Mouse (Mus musculus): ENCODE data around the gene Dtx2. TPM values are rescaled to one million over a fixed set of nuclear protein-coding genes. Genes with fewer than 3 reads are reported as not detected.

Dtx2 gene
- total and polyA plus RNA-seq, 3 experiments: 11.9 to 17.2 TPM; not detected in 1

- no peaks in the 10 kb centered on the region for H3K27me3 ChIP-seq (ENCODE audit: control insufficient read depth in 1 of 2, insufficient read depth in 2 of 2, low read length in 2 of 2)
- no peak overlapping the region for H3K4me3 ChIP-seq (ENCODE audit: control insufficient read depth in 1 of 2, insufficient read depth in 1 of 2, low read depth in 2 of 2, low read length in 2 of 2)
- peaks cover 0 to 4% of the 10 kb centered on the region in 2 experiments; a peak in 2 of 4 replicates for H3K36me3 ChIP-seq (ENCODE audit: control insufficient read depth in 1 of 2, insufficient read depth in 2 of 2, low read length in 2 of 2)
- peak; percentile 75 for DNase-seq (ENCODE audit: low read depth, low spot score)
- H3K4me1 ChIP-seq (ENCODE audit: control insufficient read depth in 1 of 2, insufficient read depth in 2 of 2, low read length in 2 of 2): peaks cover under 1 to 4% of the 10 kb centered on the region in 2 experiments; a peak in 3 of 4 replicates
- H3K9me3 ChIP-seq (replicated peaks; ENCODE audit: insufficient read depth, low read length): no peaks in the 10 kb centered on the region
- no peak overlapping the region for H3K27ac ChIP-seq (ENCODE audit: control insufficient read depth, low read depth, low read length)
- no peak for TF ChIP-seq SIN3A (IDR thresholded peaks at IDR 0.05; ENCODE audit: low read length)
- no peak for TF ChIP-seq RAD21 (IDR thresholded peaks at IDR 0.05; ENCODE audit: low read depth, low read length)
- no peak for TF ChIP-seq BHLHE40 (IDR thresholded peaks at IDR 0.05; ENCODE audit: borderline replicate concordance, low read depth, low read length)
- no peak for TF ChIP-seq POLR2A (IDR thresholded peaks at IDR 0.05; ENCODE audit: control insufficient read depth in 1 of 2, insufficient read depth in 1 of 2, low read depth in 1 of 2, low read length in 2 of 2, poor library complexity in 1 of 2)
- peak; percentile 13; the same call in 1 of the 2 replicates for TF ChIP-seq ZC3H11A (IDR thresholded peaks at IDR 0.05; ENCODE audit: low read depth, low read length)
- TF ChIP-seq SMC3 (IDR thresholded peaks at IDR 0.05; ENCODE audit: low read depth, low read length): peak; percentile 39; the same call in 1 of the 2 replicates
- TF ChIP-seq NELFE (IDR thresholded peaks at IDR 0.05; ENCODE audit: low read depth, low read length): no peak
- no peak for TF ChIP-seq EP300 (IDR thresholded peaks at IDR 0.05; ENCODE audit: low read depth in 1 of 2, low read length in 2 of 2)
- peak; percentile 58 to 74 (median 73) for TF ChIP-seq CTCF (IDR thresholded peaks at IDR 0.05 in 2 of 3, conservative IDR thresholded peaks at IDR 0.05 in 1 of 3; ENCODE audit: control insufficient read depth in 1 of 3, insufficient read depth in 1 of 3, low read depth in 2 of 3, low read length in 3 of 3, poor library complexity in 1 of 3, severe bottlenecking in 1 of 3)
- peaks cover 4% of the 10 kb centered on the region; the same call in 1 of the 2 replicates for H3K79me2 ChIP-seq (ENCODE audit: control insufficient read depth, insufficient read depth, low read length, poor library complexity)
- H3K9ac ChIP-seq (ENCODE audit: control insufficient read depth, low read depth, low read length, poor library complexity, severe bottlenecking): no peak overlapping the region
Observed at GRCm38 (mm10) chr5:135966866-135967265, 27.7 kb upstream of the Dtx2 start.

GRCm38 (mm10) chr5:135968781-135969180 lies 25.8 kb upstream of the Dtx2 start:
- no peaks in the 10 kb centered on the region for H3K79me2 ChIP-seq (ENCODE audit: control insufficient read depth, insufficient read depth, low read length, poor library complexity)
- H3K27me3 ChIP-seq (ENCODE audit: control insufficient read depth in 1 of 2, insufficient read depth in 2 of 2, low read length in 2 of 2): peaks cover 0 to 2% of the 10 kb centered on the region in 2 experiments; a peak in 1 of 4 replicates
- H3K9ac ChIP-seq (ENCODE audit: control insufficient read depth, low read depth, low read length, poor library complexity, severe bottlenecking): no peak overlapping the region
- TF ChIP-seq ZNF384 (IDR thresholded peaks at IDR 0.05; ENCODE audit: low read depth, low read length): peak; percentile 25; the same call in 1 of the 2 replicates
- TF ChIP-seq SMC3 (IDR thresholded peaks at IDR 0.05; ENCODE audit: low read depth, low read length): peak; percentile 67
- TF ChIP-seq TCF12 (IDR thresholded peaks at IDR 0.05; ENCODE audit: low read depth, low read length): no peak
- peak; percentile 62 for TF ChIP-seq RAD21 (IDR thresholded peaks at IDR 0.05; ENCODE audit: low read depth, low read length)
- no peak for TF ChIP-seq JUND (IDR thresholded peaks at IDR 0.05; ENCODE audit: low read depth, low read length)
- peak; percentile 47 to 88 (median 83); a peak in 5 of 6 replicates for TF ChIP-seq CTCF (IDR thresholded peaks at IDR 0.05 in 2 of 3, conservative IDR thresholded peaks at IDR 0.05 in 1 of 3; ENCODE audit: control insufficient read depth in 1 of 3, insufficient read depth in 1 of 3, low read depth in 2 of 3, low read length in 3 of 3, poor library complexity in 1 of 3, severe bottlenecking in 1 of 3)
- peak; percentile 52 for TF ChIP-seq ZC3H11A (IDR thresholded peaks at IDR 0.05; ENCODE audit: low read depth, low read length)
- no peak for TF ChIP-seq GATA1 (IDR thresholded peaks at IDR 0.05; ENCODE audit: low read depth, low read length)
- no peaks in the 10 kb centered on the region for H3K4me1 ChIP-seq (ENCODE audit: control insufficient read depth in 1 of 2, insufficient read depth in 2 of 2, low read length in 2 of 2)
- H3K27ac ChIP-seq (ENCODE audit: control insufficient read depth, low read depth, low read length): no peak overlapping the region
- H3K4me3 ChIP-seq (ENCODE audit: control insufficient read depth in 1 of 2, insufficient read depth in 1 of 2, low read depth in 2 of 2, low read length in 2 of 2): no peak overlapping the region
- H3K9me3 ChIP-seq (replicated peaks; ENCODE audit: insufficient read depth, low read length): no peaks in the 10 kb centered on the region
- H3K36me3 ChIP-seq (ENCODE audit: control insufficient read depth in 1 of 2, insufficient read depth in 2 of 2, low read length in 2 of 2): no peaks in the 10 kb centered on the region
- peak; percentile 81 for DNase-seq (ENCODE audit: low read depth, low spot score)

GRCm38 (mm10) chr5:135970247-135970646 lies 24.4 kb upstream of the Dtx2 start:
- Histone ChIP-seq H3K9me3 (replicated peaks; ENCODE audit: insufficient read depth, low read length) (no peaks in the 10 kb centered on the region), H3K9ac (ENCODE audit: control insufficient read depth, low read depth, low read length, poor library complexity, severe bottlenecking) (no peak overlapping the region), H3K4me1 (ENCODE audit: control insufficient read depth in 1 of 2, insufficient read depth in 2 of 2, low read length in 2 of 2) (peaks cover 0 to 2% of the 10 kb centered on the region in 2 experiments; a peak in 1 of 4 replicates), H3K27ac (ENCODE audit: control insufficient read depth, low read depth, low read length) (no peak overlapping the region), H3K79me2 (ENCODE audit: control insufficient read depth, insufficient read depth, low read length, poor library complexity) (no peaks in the 10 kb centered on the region), H3K4me3 (ENCODE audit: control insufficient read depth in 1 of 2, insufficient read depth in 1 of 2, low read depth in 2 of 2, low read length in 2 of 2) (no peak overlapping the region), H3K27me3 (ENCODE audit: control insufficient read depth in 1 of 2, insufficient read depth in 2 of 2, low read length in 2 of 2) (peaks cover 0 to 2% of the 10 kb centered on the region in 2 experiments; a peak in 1 of 4 replicates), H3K36me3 (ENCODE audit: control insufficient read depth in 1 of 2, insufficient read depth in 2 of 2, low read length in 2 of 2) (no peaks in the 10 kb centered on the region)
- DNase-seq (ENCODE audit: low read depth, low spot score): no peak
- TF ChIP-seq CTCF (IDR thresholded peaks at IDR 0.05 in 2 of 3, conservative IDR thresholded peaks at IDR 0.05 in 1 of 3; ENCODE audit: control insufficient read depth in 1 of 3, insufficient read depth in 1 of 3, low read depth in 2 of 3, low read length in 3 of 3, poor library complexity in 1 of 3, severe bottlenecking in 1 of 3) (no peak), BHLHE40 (IDR thresholded peaks at IDR 0.05; ENCODE audit: borderline replicate concordance, low read depth, low read length) (no peak), RAD21 (IDR thresholded peaks at IDR 0.05; ENCODE audit: low read depth, low read length) (no peak), UBTF (IDR thresholded peaks at IDR 0.05; ENCODE audit: borderline replicate concordance, insufficient read depth, low read depth, low read length) (no peak), TAL1 (IDR thresholded peaks at IDR 0.05; ENCODE audit: low read length) (no peak), MYC (IDR thresholded peaks at IDR 0.05; ENCODE audit: low read depth, low read length) (no peak), E2F4 (IDR thresholded peaks at IDR 0.05; ENCODE audit: borderline replicate concordance, low read depth, low read length) (no peak), ZMIZ1 (IDR thresholded peaks at IDR 0.05; ENCODE audit: low read depth, low read length) (no peak), GATA1 (IDR thresholded peaks at IDR 0.05; ENCODE audit: low read depth, low read length) (no peak), POLR2A (IDR thresholded peaks at IDR 0.05; ENCODE audit: control insufficient read depth in 1 of 2, insufficient read depth in 1 of 2, low read depth in 1 of 2, low read length in 2 of 2, poor library complexity in 1 of 2) (no peak), TCF12 (IDR thresholded peaks at IDR 0.05; ENCODE audit: low read depth, low read length) (no peak), ELF1 (IDR thresholded peaks at IDR 0.05; ENCODE audit: low read depth, low read length) (no peak), CHD2 (IDR thresholded peaks at IDR 0.05; ENCODE audit: low read length) (no peak), MEF2A (IDR thresholded peaks at IDR 0.05; ENCODE audit: extremely low read depth, insufficient replicate concordance, low read depth, low read length, poor library complexity, severe bottlenecking) (no peak), ZNF384 (IDR thresholded peaks at IDR 0.05; ENCODE audit: low read depth, low read length) (no peak), RCOR1 (IDR thresholded peaks at IDR 0.05; ENCODE audit: low read depth, low read length) (no peak)

All from MEL (cell line).